Mouse (Mus musculus): ENCODE measurements around the gene Aars2.

GRCm38 (mm10) chr17:45474669-45475465 lies 31.8 kb upstream of the Aars2 start, which contains the start of gene Spats1:
- TF ChIP-seq CHD1 (IDR thresholded peaks at IDR 0.05; ENCODE audit: low read depth, low read length) (no peak), USF1 (IDR thresholded peaks at IDR 0.05; ENCODE audit: low read depth, low read length) (no peak)
